Mouse (Mus musculus) heart, embryonic 10.5 days (tissue): ENCODE measurements around the gene Ccdc88a. TPM values are rescaled to one million over a fixed set of nuclear protein-coding genes. Genes with fewer than 3 reads are reported as not detected.
"Not testable (repeated sequence)": the region's sequence is repeated elsewhere in the genome, so short reads cannot be mapped to it uniquely, and the experiment has no call there.

Source experiments
- DNase-seq: peaks from one replicate; pipeline ENCODE4 v3.0.0-alpha.2; 2017; ENCODE audit warnings: low spot score
- H3K27ac ChIP-seq: fragments of 300-500 bp; sonication (generic); 2 replicates; pipeline ENCODE4 v1.5.1; 2016; ENCODE audit warnings: mild to moderate bottlenecking
- H3K27me3 ChIP-seq: fragments of 300-500 bp; sonication (generic); 2 replicates; pipeline ENCODE4 v1.6.1; 2016; ENCODE audit warnings: mild to moderate bottlenecking; ENCODE audit not compliant: poor library complexity, insufficient read depth, severe bottlenecking
- H3K36me3 ChIP-seq: fragments of 300-500 bp; sonication (generic); 2 replicates; pipeline ENCODE4 v1.6.1; 2016; ENCODE audit warnings: mild to moderate bottlenecking, moderate library complexity
- H3K4me1 ChIP-seq: fragments of 300-500 bp; sonication (generic); 2 replicates; pipeline ENCODE4 v1.6.1; 2016; ENCODE audit warnings: mild to moderate bottlenecking
- H3K4me3 ChIP-seq: fragments of 300-500 bp; sonication (generic); 2 replicates; pipeline ENCODE4 v1.5.1; 2016; ENCODE audit warnings: mild to moderate bottlenecking, moderate library complexity
- H3K9me3 ChIP-seq: fragments of 300-500 bp; sonication (generic); 2 replicates; pipeline ENCODE4 v1.6.1; 2016; ENCODE audit warnings: mild to moderate bottlenecking, moderate library complexity
- whole genome bisulfite sequencing: fragments of 180-500 bp; shearing (Covaris S2); methylation state at CpG from one replicate; pipeline ENCODE4 v1.1.7; 2016; 5-methylcytosine and 5-hydroxymethylcytosine counted together
- polyA plus RNA-seq: library from polyadenylated mRNA; unstranded; fragments of >200 nt; fragmentation: Nextera tagmentation; extraction: Ambion mirVana; gene quantifications from 2 replicates; pipeline ENCODE4 v1.2.1, GENCODE M21; 2016

Ccdc88a gene
- polyA plus RNA-seq, 1 experiment from 2014 or later: 32.3 TPM

DNA sequence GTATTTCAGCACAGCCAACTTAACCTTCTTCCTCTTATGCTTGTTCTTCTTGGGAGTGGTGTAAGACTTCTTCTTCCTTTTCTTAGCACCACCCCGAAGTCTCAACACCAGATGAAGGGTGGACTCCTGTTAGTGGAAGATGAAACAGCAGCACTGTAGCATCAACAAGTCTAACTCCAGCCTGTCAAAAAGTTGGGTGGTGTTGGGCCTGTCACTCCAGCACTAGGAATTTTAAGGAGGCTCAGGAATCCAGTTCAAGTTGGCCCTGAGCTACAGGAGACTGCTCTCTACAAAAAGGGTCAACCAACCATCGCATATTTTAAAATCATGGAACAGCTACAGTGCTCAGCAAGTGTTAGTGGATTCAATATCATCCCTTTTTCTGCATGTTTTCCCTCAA is 172.8 kb downstream of the Ccdc88a start:
- not testable (repeated sequence) for H3K9me3 ChIP-seq, DNase-seq, H3K27me3 ChIP-seq, H3K4me1 ChIP-seq
- peaks cover 45% of the 10 kb centered on the region for H3K36me3 ChIP-seq
- H3K27ac ChIP-seq: peak overlapping the region; percentile 93; the same call in 1 of the 2 replicates
- peak overlapping the region; percentile 80 for H3K4me3 ChIP-seq
- 94% methylated on average over 2 of the region's 2 CpGs for WGBS

DNA sequence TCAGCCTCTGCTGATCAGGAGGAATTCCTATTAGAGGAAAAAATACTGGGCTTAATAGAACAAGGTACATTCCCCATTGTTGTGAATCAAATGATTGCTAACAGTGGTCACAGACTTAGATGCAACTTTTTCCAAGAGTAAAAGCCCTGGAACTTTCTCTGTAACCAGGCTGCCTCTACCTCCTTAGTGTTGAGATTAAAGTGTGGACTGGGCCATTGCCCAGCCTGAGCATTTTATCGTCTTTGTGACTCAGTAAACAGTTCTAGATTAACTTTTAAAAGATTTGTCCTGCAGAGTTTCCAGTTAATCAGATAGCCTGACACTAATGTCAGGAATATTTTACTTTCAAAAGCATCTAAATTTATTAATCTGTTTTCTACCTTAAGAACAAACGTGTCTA is 173.3 kb downstream of the Ccdc88a start:
- no peaks in the 10 kb centered on the region for H3K27me3 ChIP-seq
- no peaks in the 10 kb centered on the region for H3K9me3 ChIP-seq
- peaks cover 41% of the 10 kb centered on the region for H3K36me3 ChIP-seq
- H3K27ac ChIP-seq: peak overlapping the region; percentile 93
- no peak for DNase-seq
- peaks cover 4% of the 10 kb centered on the region; the same call in 1 of the 2 replicates for H3K4me1 ChIP-seq
- WGBS: 18% methylated on average over 2 of the region's 2 CpGs
- H3K4me3 ChIP-seq: peak overlapping the region; percentile 80

DNA sequence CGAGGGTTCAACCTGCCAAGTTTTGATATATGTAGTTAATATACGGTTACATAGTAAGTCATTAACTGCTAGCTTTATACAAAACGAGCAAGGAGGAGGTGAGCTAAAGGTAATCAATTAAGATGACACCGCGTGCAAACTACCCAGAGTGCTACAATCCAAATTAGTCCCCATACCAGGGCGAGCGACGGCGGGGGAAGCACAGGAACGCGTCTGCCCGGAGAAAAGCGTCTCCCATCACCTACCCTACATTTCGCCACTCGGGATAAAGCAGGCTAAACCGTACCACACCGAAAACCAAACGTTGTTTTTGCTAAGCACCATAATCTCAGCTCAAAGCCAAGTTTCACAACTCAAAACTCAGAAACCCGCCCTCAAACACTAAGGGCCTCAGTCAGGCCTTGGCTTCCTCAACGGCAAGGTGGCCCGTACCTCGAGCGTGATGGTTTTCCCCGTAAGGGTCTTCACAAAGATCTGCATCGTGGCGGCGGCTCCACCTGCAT is 173.8 kb downstream of the Ccdc88a start:
- Histone ChIP-seq H3K27ac (peak overlapping the region; percentile 93), H3K36me3 (peaks cover 39% of the 10 kb centered on the region), H3K4me1 (peaks cover 4% of the 10 kb centered on the region; the same call in 1 of the 2 replicates), H3K27me3 (no peaks in the 10 kb centered on the region), H3K9me3 (no peaks in the 10 kb centered on the region), H3K4me3 (peak overlapping the region; percentile 80)
- under 1% methylated on average over 27 of the region's 27 CpGs for WGBS
- no peak for DNase-seq

DNA sequence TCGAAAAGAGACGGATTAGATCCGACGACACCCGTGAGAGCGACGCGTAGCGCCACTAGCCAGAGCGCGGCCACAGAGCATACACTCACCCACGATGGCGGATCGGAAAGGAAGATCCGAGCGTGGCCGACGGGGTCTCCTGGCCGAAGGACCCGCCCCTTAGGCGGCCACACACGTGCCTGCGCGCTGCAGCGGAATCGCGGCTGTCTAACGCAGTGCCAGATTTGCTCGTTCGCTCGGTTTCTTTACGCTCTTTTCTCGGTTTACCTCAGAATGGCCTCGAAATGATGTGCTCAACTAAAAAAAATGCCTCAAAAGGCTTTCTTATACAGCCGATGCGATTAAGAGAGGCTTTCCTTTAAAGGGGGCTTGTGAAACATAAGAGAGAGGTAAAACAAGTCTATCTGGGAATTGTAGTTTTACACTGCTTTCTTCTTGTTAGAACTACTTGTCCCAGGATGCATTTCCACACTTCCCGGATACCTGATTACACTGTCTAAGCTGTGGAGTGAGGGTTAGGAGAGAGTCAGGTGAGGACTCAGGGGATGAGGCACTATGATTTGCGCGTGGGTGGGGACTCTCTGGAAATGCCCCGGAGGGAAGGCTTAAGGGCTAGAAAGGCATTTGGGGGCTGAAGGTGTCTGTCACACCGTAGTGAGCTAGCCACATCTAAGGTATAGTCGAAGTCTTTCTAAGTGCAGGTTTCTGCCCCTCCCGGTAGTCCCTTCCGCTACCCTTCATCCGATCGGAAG is 174.5 kb downstream of the Ccdc88a start, which contains the start of the genes Clhc1 and Rps27a:
Gene Clhc1 (plus strand): TSS at position 199 of the 752 bp plus-strand sequence.
Gene Rps27a (minus strand): TSS at position 358 of the 752 bp plus-strand sequence.
- peaks cover 4% of the 10 kb centered on the region; the same call in 1 of the 2 replicates for H3K4me1 ChIP-seq
- DNase-seq: peak; percentile 96
- no peaks in the 10 kb centered on the region for H3K9me3 ChIP-seq
- peak within 1 kb of the TSS; percentile 80 for H3K4me3 ChIP-seq
- H3K27ac ChIP-seq: peak within 1 kb of the TSS; percentile 93
- WGBS: under 1% methylated on average over 46 of the region's 46 CpGs
- no peaks in the 10 kb centered on the region for H3K27me3 ChIP-seq
- H3K36me3 ChIP-seq: peaks cover 36% of the 10 kb centered on the region

DNA sequence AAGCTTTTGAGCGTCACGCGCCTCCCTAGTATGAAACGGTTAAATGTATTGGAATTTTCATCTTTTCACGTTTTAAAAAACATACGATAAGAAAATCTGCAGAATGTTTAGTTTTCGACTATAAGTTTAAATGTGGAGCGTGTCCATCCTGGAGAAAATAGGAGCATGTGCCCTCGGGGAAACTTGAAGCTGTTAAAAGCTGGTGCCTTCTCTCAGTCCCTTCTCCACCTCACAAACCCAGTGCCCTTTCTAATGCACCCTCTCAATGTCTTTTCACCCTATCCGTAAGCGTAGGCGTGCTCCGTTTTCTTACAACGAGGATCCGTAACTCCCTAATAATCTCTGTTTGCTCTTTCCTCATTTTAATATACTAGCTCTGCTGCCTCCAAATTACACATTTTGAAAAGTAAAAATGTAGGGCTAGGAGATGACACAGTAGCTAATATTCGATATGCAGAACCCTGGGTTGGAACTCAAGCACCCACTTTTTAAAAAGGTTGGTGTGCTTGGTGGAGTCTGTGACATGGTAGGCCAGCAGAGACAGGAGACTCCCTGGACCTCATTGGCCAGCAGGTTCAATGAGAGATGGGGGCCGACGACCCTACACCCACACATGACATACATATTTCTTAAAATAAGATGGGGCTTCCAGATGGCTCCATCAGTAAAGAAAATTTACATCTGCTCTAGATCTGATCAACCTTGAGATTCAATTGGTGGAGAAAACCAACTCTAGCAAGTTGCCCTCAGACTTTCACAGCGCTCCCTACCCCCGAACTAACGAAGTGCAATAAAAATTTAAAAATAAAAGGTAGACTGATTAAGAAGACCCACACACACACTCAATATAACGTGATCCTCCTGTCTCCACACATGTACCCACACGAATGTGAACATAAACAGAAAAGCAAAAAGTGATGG is 175.3 kb downstream of the Ccdc88a start:
- 25% methylated on average over 23 of the region's 23 CpGs for WGBS
- peak overlapping the region; percentile 93 for H3K27ac ChIP-seq

DNA sequence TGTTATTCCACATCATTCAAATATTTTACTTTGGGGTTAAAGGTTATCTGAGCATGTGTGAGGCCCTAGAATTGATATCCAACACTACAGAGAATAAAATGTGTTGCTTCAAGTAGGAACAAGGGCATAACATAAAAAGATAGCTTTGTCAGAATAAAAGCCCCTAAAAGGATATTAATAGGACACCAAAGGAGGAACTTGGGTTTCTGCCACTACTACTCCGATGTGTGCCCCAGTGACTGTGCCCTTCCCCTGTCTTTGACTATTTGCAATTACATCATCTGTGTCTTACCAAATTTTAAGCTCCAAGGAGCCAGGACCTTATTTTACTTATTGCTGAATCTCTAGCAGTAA is 175.9 kb downstream of the Ccdc88a start:
- no peaks in the 10 kb centered on the region for H3K27me3 ChIP-seq
- no peak overlapping the region for H3K27ac ChIP-seq
- peaks cover 25% of the 10 kb centered on the region for H3K36me3 ChIP-seq
- H3K4me3 ChIP-seq: no peak overlapping the region
- no peaks in the 10 kb centered on the region for H3K9me3 ChIP-seq
- DNase-seq: no peak
- peaks cover 4% of the 10 kb centered on the region; the same call in 1 of the 2 replicates for H3K4me1 ChIP-seq
- 83% methylated on average over 1 of the region's 1 CpGs for WGBS

More for the DNA sequence above, 175.3 kb downstream of the Ccdc88a start:
- Histone ChIP-seq H3K4me3 (peak overlapping the region; percentile 80), H3K4me1 (peaks cover 4% of the 10 kb centered on the region; the same call in 1 of the 2 replicates), H3K36me3 (peaks cover 31% of the 10 kb centered on the region), H3K27me3 (no peaks in the 10 kb centered on the region), H3K9me3 (no peaks in the 10 kb centered on the region)
- DNase-seq: peak; percentile 75

Other genes starting within 250 kb of the Ccdc88a start
- 50.8 and 51.7 TPM in 2 replicates for gene Pnpt1, start 242.9 kb upstream of the Ccdc88a start, polyA plus RNA-seq
- 52.3 and 61.5 TPM in 2 replicates for gene Ppp4r3b, start 200.8 kb upstream of the Ccdc88a start, polyA plus RNA-seq
- gene Cfap36, start 126.2 kb upstream of the Ccdc88a start, polyA plus RNA-seq: 43.0 and 43.1 TPM in 2 replicates
- 21.7 and 26.0 TPM in 2 replicates for gene Prorsd1, start 141.4 kb downstream of the Ccdc88a start, polyA plus RNA-seq
- gene Mtif2, start 152.8 kb downstream of the Ccdc88a start, polyA plus RNA-seq: 43.2 and 45.5 TPM in 2 replicates
- gene Clhc1, start 174.3 kb downstream of the Ccdc88a start, polyA plus RNA-seq: 0.14 and 0.18 TPM in 2 replicates
- 784 and 841 TPM in 2 replicates for gene Rps27a, start 174.5 kb downstream of the Ccdc88a start, polyA plus RNA-seq